Mouse (Mus musculus): Measurements from ENCODE around the gene Phf5a. TPM values are rescaled to one million over a fixed set of nuclear protein-coding genes. Genes with fewer than 3 reads are reported as not detected.

Gene Phf5a
- total RNA-seq, 2 experiments from 2014 or later: 31.0 to 39.0 TPM

DNA sequence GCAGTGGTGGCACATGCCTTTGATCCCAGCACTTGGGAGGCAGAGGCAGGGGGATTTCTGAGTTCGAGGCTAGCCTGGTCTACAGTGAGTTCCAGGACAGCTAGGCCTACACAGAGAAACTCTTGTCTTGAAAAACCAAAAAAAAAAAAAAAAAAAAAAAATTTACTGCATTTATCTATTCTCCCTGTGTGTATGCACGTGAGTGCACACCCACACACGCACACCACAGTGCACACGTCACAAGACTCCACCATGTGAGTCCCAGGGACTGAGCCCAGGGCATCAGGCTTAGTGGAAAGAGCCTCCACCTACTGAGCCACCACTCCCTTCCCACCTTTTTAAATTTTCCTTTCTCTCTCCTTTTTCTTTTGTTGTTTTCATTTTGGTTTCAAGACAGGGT, 41.2 kb downstream of the Phf5a start:
- no peak for DNase-seq (ENCODE audit: low spot score in 2 of 2)

DNA sequence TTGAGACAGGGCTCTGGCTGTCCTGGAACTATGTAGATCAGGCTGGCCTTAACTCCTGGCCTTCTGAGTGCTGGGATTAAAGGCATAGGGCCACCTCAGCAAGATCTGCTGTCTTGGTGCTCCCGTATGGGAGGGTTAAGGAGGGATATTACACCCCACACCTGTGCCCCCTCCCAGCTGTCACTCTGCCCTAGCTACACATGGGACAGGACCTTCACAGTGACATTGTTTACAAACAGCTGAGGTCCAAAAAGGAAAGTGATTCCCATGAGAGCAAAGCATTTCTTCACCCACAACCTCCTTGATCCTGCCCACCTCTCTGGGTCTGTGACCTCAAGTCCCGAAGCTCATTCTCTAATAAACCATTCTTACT, 42.5 kb downstream of the Phf5a start:
- no peak for DNase-seq (ENCODE audit: low spot score in 2 of 2)

DNA sequence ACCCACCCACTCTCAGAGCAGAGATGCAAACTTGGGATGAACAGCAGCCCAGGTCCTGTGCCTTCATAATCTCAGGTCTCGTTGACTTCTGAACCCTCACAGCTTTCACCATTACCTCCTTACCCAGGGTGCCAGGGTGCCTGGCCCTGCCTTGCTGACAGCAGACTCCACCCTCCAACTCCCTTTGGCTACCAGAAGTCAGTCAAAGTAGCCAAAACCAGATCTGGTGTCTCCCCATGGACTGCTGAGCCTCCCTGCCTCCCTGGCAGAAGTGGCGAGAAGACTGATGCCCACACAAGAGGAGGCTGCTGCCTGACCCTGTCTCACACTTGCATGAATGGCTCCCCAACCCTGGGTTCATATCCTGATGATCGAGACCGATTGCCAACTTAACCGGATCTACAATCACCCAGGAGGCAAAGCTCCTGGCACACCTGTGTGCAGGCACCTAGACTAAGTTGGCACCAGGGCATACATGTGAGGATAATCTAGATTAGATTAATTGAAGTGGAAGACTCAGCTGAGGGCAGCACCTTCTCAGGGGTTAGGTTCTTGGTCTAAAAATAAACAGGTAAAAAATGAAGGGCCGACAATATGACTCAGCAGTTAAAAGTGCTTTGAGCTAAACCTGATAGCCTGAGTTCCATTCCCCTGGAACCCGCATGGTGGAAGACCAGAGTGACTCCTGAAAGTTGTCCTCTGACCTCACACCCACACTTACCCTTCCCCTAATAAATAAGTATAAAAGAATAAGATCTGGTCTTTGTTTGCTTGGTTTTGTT, 43.1 kb downstream of the Phf5a start:
- DNase-seq (ENCODE audit: low spot score in 2 of 2): no peak

DNA sequence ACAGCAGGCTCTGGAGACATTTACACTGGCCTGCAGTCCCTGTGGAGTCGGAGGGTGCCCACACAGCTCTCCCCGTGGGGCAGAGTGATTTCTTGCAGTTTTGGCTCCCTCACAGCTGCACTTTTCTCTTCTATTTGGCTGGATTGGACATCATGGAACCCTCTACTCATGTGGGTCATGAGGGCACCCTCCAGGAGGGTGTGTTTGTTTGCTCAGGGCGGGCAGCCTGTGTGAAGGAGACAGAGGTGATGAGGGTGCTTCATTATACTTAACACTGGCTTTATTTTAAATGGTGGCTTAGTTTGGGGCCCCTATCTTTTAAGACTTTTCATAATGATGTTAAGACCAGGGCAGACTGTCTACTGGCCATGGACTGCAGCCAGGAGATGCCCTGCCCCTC, 46.9 kb downstream of the Phf5a start:
- no peak for DNase-seq (ENCODE audit: low spot score in 2 of 2)

DNA sequence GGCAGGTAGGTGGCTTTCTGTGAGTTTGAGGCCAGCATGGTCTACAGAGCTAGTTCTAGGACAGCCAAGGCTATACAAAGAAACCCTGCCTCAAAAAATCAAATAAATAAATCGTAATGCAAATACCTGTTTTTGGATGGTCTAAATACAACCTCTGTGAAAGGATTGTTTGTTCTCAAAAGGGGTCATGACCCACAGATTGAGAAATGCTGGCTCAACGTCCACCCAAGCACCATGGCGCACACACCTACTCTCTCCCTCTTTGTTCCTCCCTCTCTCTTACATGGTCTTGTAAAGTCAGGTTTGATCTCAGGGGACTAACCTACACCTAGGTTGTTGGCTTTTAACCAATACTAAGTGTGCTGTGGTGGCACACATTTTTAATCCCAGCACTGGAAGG, 49.1 kb downstream of the Phf5a start:
- no peak for DNase-seq (ENCODE audit: low spot score in 2 of 2)

DNA sequence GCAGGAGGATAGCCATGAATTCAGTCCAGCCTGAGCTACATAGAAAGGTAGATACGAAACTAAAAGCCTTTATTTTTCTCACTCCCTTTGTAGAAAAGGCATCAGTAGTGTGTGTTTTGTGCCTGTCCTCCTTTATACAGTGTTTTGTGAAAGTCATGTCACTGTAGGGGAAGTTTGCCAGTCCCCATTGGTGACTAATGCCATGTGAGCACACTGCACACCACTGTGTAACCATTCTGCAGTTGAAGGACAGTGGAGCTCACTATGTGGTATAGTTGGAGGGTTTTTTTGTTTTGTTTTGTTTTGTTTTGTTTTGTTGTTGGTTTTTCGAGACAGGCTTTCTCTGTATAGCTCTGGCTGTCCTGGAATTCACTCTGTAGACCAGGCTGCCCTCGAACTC, 53.3 kb downstream of the Phf5a start:
- DNase-seq (ENCODE audit: low spot score in 2 of 2): no peak

DNA sequence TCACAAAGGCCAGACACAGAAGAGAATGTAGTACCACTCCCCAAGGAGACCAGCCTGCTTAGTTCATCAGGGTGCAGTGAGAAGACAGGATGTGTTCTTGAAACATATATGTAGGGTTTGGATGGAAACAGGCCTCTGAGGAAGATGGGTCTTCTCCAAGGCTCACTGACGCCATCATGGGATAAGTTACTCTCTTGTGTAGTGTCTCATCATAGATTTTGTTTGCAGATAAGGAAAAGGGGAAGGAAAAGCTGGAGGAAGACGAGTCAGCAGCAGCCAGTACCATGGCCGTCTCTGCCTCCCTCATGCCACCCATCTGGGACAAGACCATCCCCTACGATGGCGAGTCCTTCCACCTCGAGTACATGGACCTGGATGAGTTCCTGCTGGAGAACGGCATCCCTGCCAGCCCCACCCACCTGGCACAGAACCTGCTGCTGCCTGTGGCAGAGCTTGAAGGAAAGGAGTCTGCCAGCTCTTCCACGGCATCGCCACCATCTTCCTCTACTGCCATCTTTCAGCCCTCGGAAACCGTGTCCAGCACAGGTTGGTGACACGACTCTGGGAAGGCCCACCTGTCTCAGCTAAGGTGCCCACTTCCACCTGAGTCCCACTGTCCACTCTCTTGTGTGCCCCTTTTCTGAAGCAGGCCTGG, 56.9 kb downstream of the Phf5a start:
- no peak for DNase-seq (ENCODE audit: low spot score in 2 of 2)

Other genes starting within 250 kb of the Phf5a start
- gene L3mbtl2, start 208.0 kb downstream of the Phf5a start, total RNA-seq (2021): 10 to 100 TPM; 37.7 to 38.8 TPM
- gene Chadl, start 174.6 kb downstream of the Phf5a start, total RNA-seq (2021): 10 to 100 TPM; 25.6 to 27.0 TPM
- 100 to 1,000 TPM; 161 to 169 TPM for gene Zc3h7b, start 126.9 kb downstream of the Phf5a start, total RNA-seq (2021)
- gene Rangap1, start 126.4 kb downstream of the Phf5a start, total RNA-seq (2021): 100 to 1,000 TPM; 161 to 176 TPM
- gene Tef, start 69.5 kb downstream of the Phf5a start, total RNA-seq (2021): 100 to 1,000 TPM; 184 TPM
- gene Tob2, start 13.1 kb downstream of the Phf5a start, total RNA-seq (2021): 10 to 100 TPM; 24.6 to 31.6 TPM
- 100 to 1,000 TPM; 481 to 503 TPM for gene Aco2, start 398 bp upstream of the Phf5a start, total RNA-seq (2021)
- gene Polr3h, start 54.3 kb upstream of the Phf5a start, total RNA-seq (2021): 10 to 100 TPM; 52.8 to 54.7 TPM
- gene Csdc2, start 64.8 kb upstream of the Phf5a start, total RNA-seq (2021): 100 to 1,000 TPM; 131 to 136 TPM
- gene Pmm1, start 89.0 kb upstream of the Phf5a start, total RNA-seq (2021): 100 to 1,000 TPM; 188 to 201 TPM
- gene 1700029P11Rik, start 108.6 kb upstream of the Phf5a start, total RNA-seq (2021): not detected
- 10 to 100 TPM; 29.1 to 30.2 TPM for gene Xrcc6, start 115.9 kb upstream of the Phf5a start, total RNA-seq (2021)
- gene Desi1, start 162.0 kb upstream of the Phf5a start, total RNA-seq (2021): 100 to 1,000 TPM; 115 to 119 TPM
- 10 to 100 TPM; 93.0 to 98.4 TPM for gene Snu13, start 175.7 kb upstream of the Phf5a start, total RNA-seq (2021)
- gene 4930407I10Rik, start 187.2 kb upstream of the Phf5a start, total RNA-seq (2021): not detected
- gene Mei1, start 198.1 kb upstream of the Phf5a start, total RNA-seq (2021): under 1 TPM; 0.18 to 0.31 TPM